Mouse (Mus musculus): ENCODE measurements around the gene Inca1.
A peak's percentile ranks its signal among the peaks of the same experiment; 100 is the strongest.

Gene Inca1

GRCm38 (mm10) chr11:70653345-70654197, 46.4 kb downstream of the Inca1 start:
- DNase-seq (ENCODE audit: low spot score in 2 of 2), result peak; percentile 62 to 75

GRCm38 (mm10) chr11:70652884-70653344, 47.0 kb downstream of the Inca1 start:
- no peak for DNase-seq (ENCODE audit: low spot score in 2 of 2)

- DNase-seq (ENCODE audit: low spot score in 2 of 2), result no peak
Measured at GRCm38 (mm10) chr11:70652029-70652883, 47.7 kb downstream of the Inca1 start.

GRCm38 (mm10) chr11:70651391-70651790, 48.6 kb downstream of the Inca1 start:
- no peak for DNase-seq (ENCODE audit: low spot score in 2 of 2)

- no peak for DNase-seq (ENCODE audit: low spot score in 2 of 2)
Measured at GRCm38 (mm10) chr11:70650322-70651175, 49.4 kb downstream of the Inca1 start.

- DNase-seq (ENCODE audit: low spot score in 2 of 2), result no peak
Measured at GRCm38 (mm10) chr11:70649185-70649734, 50.7 kb downstream of the Inca1 start.

GRCm38 (mm10) chr11:70648512-70648911, 51.4 kb downstream of the Inca1 start:
- no peak for DNase-seq (ENCODE audit: low spot score in 2 of 2)

- peak; percentile 41 to 46 for DNase-seq (ENCODE audit: low spot score in 2 of 2)
Measured at GRCm38 (mm10) chr11:70647716-70648420, 52.1 kb downstream of the Inca1 start.

- DNase-seq (ENCODE audit: low spot score in 2 of 2), result peak; percentile 92 to 94
Measured at GRCm38 (mm10) chr11:70646691-70647650, 53.0 kb downstream of the Inca1 start, which contains the start of the genes Rnf167 and Slc25a11. Gene Rnf167, plus strand, starts transcription at chr11:70647235. Gene Slc25a11, minus strand, starts transcription at chr11:70647479.

GRCm38 (mm10) chr11:70646259-70646555, 53.7 kb downstream of the Inca1 start:
- no peak for DNase-seq (ENCODE audit: low spot score in 2 of 2)

GRCm38 (mm10) chr11:70645461-70646258, 54.3 kb downstream of the Inca1 start:
- no peak for DNase-seq (ENCODE audit: low spot score in 2 of 2)

GRCm38 (mm10) chr11:70644564-70645103, 55.3 kb downstream of the Inca1 start:
- DNase-seq (ENCODE audit: low spot score in 2 of 2), result no peak

- DNase-seq (ENCODE audit: low spot score in 2 of 2), result no peak
Measured at GRCm38 (mm10) chr11:70643051-70643450, 56.9 kb downstream of the Inca1 start.

GRCm38 (mm10) chr11:70641241-70641640, 58.7 kb downstream of the Inca1 start:
- no peak for DNase-seq (ENCODE audit: low spot score in 2 of 2)

GRCm38 (mm10) chr11:70639976-70640375, 60.0 kb downstream of the Inca1 start:
- no peak for DNase-seq (ENCODE audit: low spot score in 2 of 2)

- DNase-seq (ENCODE audit: low spot score in 2 of 2), result no peak
Measured at GRCm38 (mm10) chr11:70638714-70639278, 61.2 kb downstream of the Inca1 start, which contains the start of gene Gp1ba. Gene Gp1ba, plus strand, starts transcription at chr11:70639122.
